Mouse (Mus musculus) limb, embryonic 11.5 days (tissue): ENCODE results near the gene G3bp1. TPM values are rescaled to one million over a fixed set of nuclear protein-coding genes. Genes with fewer than 3 reads are reported as not detected.
A peak's percentile ranks its signal among the peaks of the same experiment; 100 is the strongest.

ENCODE experiments used
- ATAC-seq: fragments of 200-750 bp; cut with Nextera tagmentation; 2 replicates; pipeline ENCODE4 v1.8.0; 2017; ENCODE audit warnings: low read depth; ENCODE audit not compliant: insufficient number of reproducible peaks, low FRiP score, low TSS enrichment
- DNase-seq: peaks from one replicate; pipeline ENCODE4 v3.0.0-alpha.2; 2015; ENCODE audit warnings: low spot score
- H3K27ac ChIP-seq: fragments of 300-500 bp; sonication (generic); replicated peaks from 2 replicates; pipeline ENCODE4 v1.5.1; 2014; ENCODE audit warnings: low read depth, mild to moderate bottlenecking, low read length
- H3K27me3 ChIP-seq: fragments of 300-500 bp; sonication (generic); 2 replicates; pipeline ENCODE4 v1.6.1; 2014; ENCODE audit warnings: mild to moderate bottlenecking, low read length, mixed read lengths; ENCODE audit not compliant: control insufficient read depth, insufficient read depth
- H3K36me3 ChIP-seq: fragments of 300-500 bp; sonication (generic); 2 replicates; pipeline ENCODE4 v1.6.1; 2014; ENCODE audit warnings: mild to moderate bottlenecking, low read length, moderate library complexity, mixed read lengths; ENCODE audit not compliant: control insufficient read depth, insufficient read depth
- H3K4me1 ChIP-seq: fragments of 300-500 bp; sonication (generic); 2 replicates; pipeline ENCODE4 v1.6.1; 2014; ENCODE audit warnings: low read length, mixed read lengths; ENCODE audit not compliant: control insufficient read depth, insufficient read depth
- H3K4me2 ChIP-seq: fragments of 300-500 bp; sonication (generic); 2 replicates; pipeline ENCODE4 v1.6.1; 2014; ENCODE audit warnings: low read depth, mild to moderate bottlenecking, moderate library complexity; ENCODE audit not compliant: severe bottlenecking
- H3K4me3 ChIP-seq: fragments of 300-500 bp; sonication (generic); 2 replicates; pipeline ENCODE4 v1.5.1; 2014; ENCODE audit warnings: low read depth, low read length
- H3K9ac ChIP-seq: fragments of 300-500 bp; sonication (generic); 2 replicates; pipeline ENCODE4 v1.6.1; 2014; ENCODE audit warnings: mild to moderate bottlenecking, low read length
- H3K9me3 ChIP-seq: fragments of 300-500 bp; sonication (generic); 2 replicates; pipeline ENCODE4 v1.6.1; 2016; ENCODE audit warnings: low read length; ENCODE audit not compliant: control insufficient read depth
- WGBS: fragments of 180-500 bp; shearing (Covaris S2); extraction: QIAGEN DNeasy Blood & Tissue Kit; methylation state at CpG from one replicate; pipeline ENCODE4 v1.1.7; 2014; 5-methylcytosine and 5-hydroxymethylcytosine counted together
- polyA plus RNA-seq: library from polyadenylated mRNA; unstranded; fragments of >200 nt; fragmentation: Nextera tagmentation; extraction: Ambion mirVana; gene quantifications from 2 replicates; pipeline ENCODE4 v1.2.1, GENCODE M21; 2014

Gene G3bp1
- polyA plus RNA-seq, 1 experiment from 2014 or later: 260 TPM

DNA sequence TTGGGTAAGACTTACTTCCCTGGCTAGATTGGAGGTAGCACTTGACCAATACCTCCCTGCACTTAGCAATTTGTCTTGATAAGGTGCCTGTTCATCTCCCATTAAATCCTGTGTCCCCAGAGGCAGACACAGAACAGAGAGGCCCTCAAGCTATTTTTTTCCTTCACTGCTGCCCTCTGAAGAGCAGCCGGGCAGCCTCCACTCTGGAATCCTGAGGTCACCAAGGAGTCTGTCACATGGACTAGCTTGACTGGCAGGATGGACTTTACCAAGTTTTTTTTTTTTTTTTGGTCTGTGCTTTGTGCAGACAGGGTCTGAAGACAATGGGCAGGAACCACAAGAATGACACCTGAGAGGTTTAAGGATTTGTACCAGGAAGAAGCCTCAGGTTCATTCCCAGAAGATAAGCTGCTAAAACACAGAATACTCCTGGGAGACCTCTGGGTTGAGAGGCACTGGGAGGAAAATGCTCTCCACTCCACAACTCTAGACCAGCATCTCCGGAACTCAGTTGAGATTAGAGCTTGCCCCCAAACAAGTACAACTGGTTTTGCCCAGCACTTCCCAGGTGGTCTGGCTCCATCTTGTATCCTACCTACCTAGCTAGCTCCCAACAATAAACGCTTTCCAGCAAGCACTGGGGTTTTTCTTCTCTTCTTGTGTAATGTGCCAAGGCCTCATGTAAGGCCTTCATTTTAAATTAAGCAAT is 9.5 kb upstream of the G3bp1 start:
- H3K36me3 ChIP-seq: no peaks in the 10 kb centered on the region
- H3K9ac ChIP-seq: peak overlapping the region; percentile 58
- 27% methylated on average over 3 of the region's 3 CpGs for WGBS
- no peaks in the 10 kb centered on the region for H3K9me3 ChIP-seq
- peak overlapping the region; percentile 84 for H3K4me2 ChIP-seq
- no peak overlapping the region for H3K27ac ChIP-seq
- DNase-seq (peak; percentile 33), ATAC-seq (no peak)
- peaks cover 3% of the 10 kb centered on the region; the same call in 1 of the 2 replicates for H3K4me1 ChIP-seq
- peak overlapping the region; percentile 75 for H3K4me3 ChIP-seq
- H3K27me3 ChIP-seq: no peaks in the 10 kb centered on the region

DNA sequence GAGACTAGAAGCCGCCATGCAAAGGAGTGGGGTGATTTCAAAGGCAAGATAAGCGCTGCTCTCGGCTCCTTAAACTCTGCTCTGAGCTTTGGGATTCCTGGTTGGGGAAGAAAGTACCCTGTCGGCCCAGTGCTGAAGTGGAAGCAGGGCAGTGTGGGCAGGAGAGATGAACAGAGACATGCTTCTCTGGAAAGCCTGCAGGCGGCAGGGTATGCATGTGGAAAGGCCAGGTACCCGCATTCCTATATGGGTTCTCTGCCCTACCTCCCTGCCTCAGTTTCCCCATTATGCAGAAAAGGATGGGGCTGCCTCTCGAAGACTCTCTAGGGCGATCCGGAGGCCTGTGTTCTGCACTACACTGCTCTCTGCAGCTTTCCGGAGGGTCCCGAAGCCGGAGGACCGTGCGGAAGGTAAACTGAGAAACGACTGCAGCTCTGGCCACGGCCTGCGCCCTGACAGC is 8.9 kb upstream of the G3bp1 start:
- under 1% methylated on average over 17 of the region's 17 CpGs for WGBS
- peaks cover 3% of the 10 kb centered on the region; the same call in 1 of the 2 replicates for H3K4me1 ChIP-seq
- peak; percentile 36 for DNase-seq
- H3K27ac ChIP-seq: no peak overlapping the region
- peak overlapping the region; percentile 58 for H3K9ac ChIP-seq
- peak overlapping the region; percentile 75 for H3K4me3 ChIP-seq
- no peaks in the 10 kb centered on the region for H3K27me3 ChIP-seq
- no peaks in the 10 kb centered on the region for H3K36me3 ChIP-seq
- H3K4me2 ChIP-seq: peak overlapping the region; percentile 84
- peak; percentile 64; the same call in 1 of the 2 replicates for ATAC-seq
- no peaks in the 10 kb centered on the region for H3K9me3 ChIP-seq

DNA sequence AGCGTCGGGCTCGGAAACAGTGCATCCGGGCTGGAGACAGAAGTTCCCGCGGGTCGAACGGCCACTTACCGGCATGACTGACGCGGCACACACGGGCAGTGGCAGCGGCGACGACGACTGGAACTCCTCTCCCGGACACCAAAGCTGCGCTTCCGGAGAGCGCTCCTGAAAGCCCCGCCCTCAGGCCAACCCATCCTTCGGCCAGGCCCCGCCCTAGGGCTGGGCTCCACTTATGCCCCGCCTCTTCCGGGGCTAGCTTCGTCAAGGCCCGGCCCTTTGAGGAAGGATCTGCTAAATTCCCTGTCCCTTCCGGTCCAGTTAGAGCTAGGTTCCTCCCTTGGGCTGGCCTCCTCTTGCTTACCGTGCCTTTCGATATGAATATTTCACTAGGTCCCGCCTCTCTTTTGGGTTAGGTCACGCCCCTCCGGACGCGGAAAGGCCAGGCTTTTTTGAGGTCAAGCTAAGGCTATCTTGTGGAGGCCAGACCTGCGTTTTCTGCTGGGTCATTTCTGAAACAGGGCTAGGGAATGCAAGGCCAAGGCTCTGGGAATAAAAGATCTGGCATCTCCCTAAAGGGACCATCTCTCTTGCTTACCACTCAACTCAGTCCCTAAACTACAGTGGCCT is 8.4 kb upstream of the G3bp1 start, which contains the start of gene Atox1:
TSS of gene Atox1 (minus strand) at position 221 of the 627 bp plus-strand sequence.
- ATAC-seq (peak; percentile 92), DNase-seq (peak; percentile 93)
- Histone ChIP-seq H3K27ac (no peak within 1 kb of the TSS), H3K4me1 (peaks cover 3% of the 10 kb centered on the region; the same call in 1 of the 2 replicates), H3K36me3 (no peaks in the 10 kb centered on the region), H3K4me3 (peak within 1 kb of the TSS; percentile 75), H3K4me2 (peak within 1 kb of the TSS; percentile 84), H3K9ac (peak within 1 kb of the TSS; percentile 58), H3K9me3 (no peaks in the 10 kb centered on the region), H3K27me3 (no peaks in the 10 kb centered on the region)
- under 1% methylated on average over 36 of the region's 36 CpGs for WGBS

DNA sequence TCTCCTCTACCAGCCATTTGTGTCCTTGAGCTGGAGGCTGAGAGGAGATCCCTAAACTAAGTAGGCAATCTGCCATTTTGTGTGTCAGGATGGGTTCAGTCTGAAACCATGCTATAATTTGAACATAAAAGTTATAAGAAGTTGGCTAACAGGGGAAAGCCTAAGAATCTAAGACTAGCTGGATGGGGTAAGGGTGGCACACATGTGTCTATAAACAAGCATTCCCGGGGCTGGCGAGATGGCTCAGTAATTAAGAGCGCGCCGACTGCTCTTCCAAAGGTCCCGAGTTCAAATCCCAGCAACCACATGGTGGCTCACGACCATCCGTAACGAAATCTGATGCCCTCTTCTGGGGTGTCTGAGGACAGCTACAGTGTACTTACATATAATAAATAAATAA is 7.3 kb upstream of the G3bp1 start:
- 95% methylated on average over 9 of the region's 9 CpGs for WGBS
- H3K9ac ChIP-seq: no peak overlapping the region
- H3K4me1 ChIP-seq: peaks cover 3% of the 10 kb centered on the region; the same call in 1 of the 2 replicates
- H3K4me2 ChIP-seq: no peak overlapping the region
- no peak for ATAC-seq
- no peak for DNase-seq
- no peaks in the 10 kb centered on the region for H3K27me3 ChIP-seq
- no peaks in the 10 kb centered on the region for H3K9me3 ChIP-seq
- no peaks in the 10 kb centered on the region for H3K36me3 ChIP-seq
- H3K4me3 ChIP-seq: no peak overlapping the region
- H3K27ac ChIP-seq: no peak overlapping the region

DNA sequence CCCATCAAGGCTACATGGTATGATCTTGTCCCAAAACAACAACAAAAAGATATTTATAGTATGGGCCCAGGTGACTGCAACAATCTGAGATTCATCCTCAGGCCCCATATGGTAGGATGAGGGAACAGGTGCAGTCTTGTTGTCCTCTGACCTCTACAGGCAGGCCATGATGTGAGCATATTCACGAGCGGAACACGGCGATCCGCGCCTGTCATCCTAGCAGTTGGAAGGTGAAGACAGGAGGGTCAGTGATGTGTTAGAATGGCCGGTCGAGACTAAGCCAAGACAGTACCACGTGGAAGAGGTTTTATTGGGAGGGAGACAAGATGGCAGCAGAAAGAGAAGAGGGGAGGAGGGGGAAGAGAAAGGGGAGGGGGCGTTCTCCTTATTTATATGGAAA is 4.8 kb upstream of the G3bp1 start:
- no peak for DNase-seq
- Histone ChIP-seq H3K36me3 (no peaks in the 10 kb centered on the region), H3K4me2 (no peak overlapping the region), H3K4me3 (no peak overlapping the region), H3K9ac (no peak overlapping the region), H3K27me3 (no peaks in the 10 kb centered on the region), H3K27ac (no peak overlapping the region), H3K4me1 (peaks cover 3% of the 10 kb centered on the region; the same call in 1 of the 2 replicates), H3K9me3 (no peaks in the 10 kb centered on the region)
- 87% methylated on average over 10 of the region's 10 CpGs for WGBS
- ATAC-seq: no peak

DNA sequence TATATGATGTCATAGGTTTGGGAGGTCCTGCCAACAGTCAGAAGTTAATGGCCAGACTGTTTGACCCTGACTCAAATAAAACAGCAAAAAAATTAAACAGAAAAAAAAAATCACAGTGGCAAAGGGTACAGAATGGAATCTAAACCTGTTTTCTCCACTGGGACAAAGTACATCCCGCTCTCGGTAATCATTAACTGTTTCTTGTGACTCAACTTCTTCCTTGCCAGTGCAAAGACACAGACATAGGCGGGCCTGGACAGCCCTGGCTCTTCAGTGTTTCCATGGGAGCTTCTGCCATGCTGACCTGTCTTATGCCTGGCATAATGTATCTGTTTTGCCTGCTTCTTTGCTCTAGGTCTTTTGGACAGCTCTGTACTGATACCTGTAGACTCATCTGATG is 4.3 kb upstream of the G3bp1 start:
- no peak for DNase-seq
- no peak overlapping the region for H3K9ac ChIP-seq
- H3K36me3 ChIP-seq: no peaks in the 10 kb centered on the region
- no peak overlapping the region for H3K4me2 ChIP-seq
- no peak overlapping the region for H3K27ac ChIP-seq
- no peak for ATAC-seq
- H3K9me3 ChIP-seq: no peaks in the 10 kb centered on the region
- no peaks in the 10 kb centered on the region for H3K27me3 ChIP-seq
- H3K4me3 ChIP-seq: no peak overlapping the region
- peaks cover 3% of the 10 kb centered on the region; the same call in 1 of the 2 replicates for H3K4me1 ChIP-seq
- 89% methylated on average over 3 of the region's 3 CpGs for WGBS

DNA sequence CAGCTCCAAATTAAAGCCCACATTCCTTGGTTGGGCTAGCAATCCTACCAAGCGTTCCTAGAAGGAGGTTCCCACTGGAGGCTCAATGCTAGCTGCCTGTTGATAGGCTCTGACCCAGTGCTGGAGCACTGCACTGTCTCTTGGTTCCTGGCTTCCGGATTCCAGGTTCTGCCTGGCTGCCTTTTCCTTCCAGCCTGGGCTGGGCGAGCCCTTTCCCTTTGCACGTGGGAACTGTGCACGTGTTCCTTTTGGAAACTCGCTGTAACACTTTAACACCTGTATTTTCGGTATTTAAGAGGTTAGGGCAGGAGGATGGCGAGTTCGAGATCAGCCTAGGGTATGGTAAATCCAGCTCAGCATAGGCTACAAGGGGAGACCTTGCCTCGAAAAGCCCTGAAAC is 1.5 kb upstream of the G3bp1 start:
- DNase-seq: no peak
- no peak overlapping the region for H3K4me3 ChIP-seq
- no peak overlapping the region; the same call in 1 of the 2 replicates for H3K27ac ChIP-seq
- H3K4me2 ChIP-seq: peak overlapping the region; percentile 51; the same call in 1 of the 2 replicates
- ATAC-seq: no peak
- H3K4me1 ChIP-seq: peaks cover 5% of the 10 kb centered on the region; the same call in 1 of the 2 replicates
- H3K36me3 ChIP-seq: no peaks in the 10 kb centered on the region
- 78% methylated on average over 10 of the region's 10 CpGs for WGBS
- no peaks in the 10 kb centered on the region for H3K27me3 ChIP-seq
- H3K9me3 ChIP-seq: no peaks in the 10 kb centered on the region
- peak overlapping the region; percentile 63; the same call in 1 of the 2 replicates for H3K9ac ChIP-seq

DNA sequence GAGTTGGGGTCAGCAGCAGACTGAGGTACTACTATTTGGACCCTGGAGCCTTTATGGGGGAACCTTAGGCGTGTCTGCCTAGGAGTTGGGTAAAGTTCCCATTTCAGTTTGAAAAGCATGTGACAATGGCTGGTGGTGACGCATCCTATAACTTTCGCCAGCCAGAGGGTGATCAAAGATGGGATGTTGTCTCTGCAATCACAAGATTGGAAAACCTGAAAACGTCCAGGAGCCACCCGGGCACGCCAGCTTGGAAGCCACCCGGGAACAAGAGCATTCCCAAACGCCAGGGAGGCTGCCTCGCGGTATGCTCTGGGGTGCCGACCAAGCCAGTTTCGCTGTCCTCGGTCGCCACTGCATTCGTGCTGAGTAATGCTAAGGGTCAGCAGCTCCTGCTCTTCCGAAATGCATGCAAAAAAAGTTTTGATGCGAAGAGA is 856 bp upstream of the G3bp1 start:
- Histone ChIP-seq H3K36me3 (peaks cover 1% of the 10 kb centered on the region; the same call in 1 of the 2 replicates), H3K4me1 (peaks cover 5% of the 10 kb centered on the region; the same call in 1 of the 2 replicates), H3K27ac (peak overlapping the region; percentile 5; the same call in 1 of the 2 replicates), H3K27me3 (no peaks in the 10 kb centered on the region), H3K9me3 (no peaks in the 10 kb centered on the region), H3K4me2 (peak overlapping the region; percentile 51), H3K4me3 (peak overlapping the region; percentile 36), H3K9ac (peak overlapping the region; percentile 63)
- no peak for DNase-seq
- no peak for ATAC-seq
- WGBS: 6% methylated on average over 17 of the region's 17 CpGs
